Mouse (Mus musculus) CD4-positive, CD25-positive, alpha-beta regulatory T cell, adult 2 months (primary cell): Measurements from ENCODE around the gene Olfr827.

Experiments used
- DNase-seq: peaks from one replicate; pipeline ENCODE4 v3.0.0-alpha.2; 2012; ENCODE audit warnings: low read depth, low spot score

The Olfr827 gene

DNA sequence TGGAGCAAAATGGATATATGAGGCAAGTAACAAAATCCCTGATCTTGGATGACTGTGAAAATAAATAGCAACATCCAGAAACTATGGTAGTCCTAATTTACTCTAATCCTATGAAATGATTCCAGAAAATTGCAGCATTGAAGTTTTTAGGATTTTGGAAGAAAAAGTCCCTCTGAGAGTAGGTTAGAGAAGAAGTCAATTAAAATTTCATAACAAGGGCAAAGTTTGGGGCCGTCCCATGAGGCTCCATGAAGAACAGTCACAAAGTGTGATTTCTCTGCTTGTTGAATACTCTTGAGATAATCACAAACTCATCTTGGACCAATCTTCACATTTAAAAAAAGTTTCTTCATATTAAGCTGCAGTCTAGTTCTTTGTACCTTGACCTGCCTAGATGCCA lies at the start of gene Olfr827:
Olfr827 (minus strand) TSS at position 101 of the 400 bp plus-strand sequence.
- DNase-seq = no peak

DNA sequence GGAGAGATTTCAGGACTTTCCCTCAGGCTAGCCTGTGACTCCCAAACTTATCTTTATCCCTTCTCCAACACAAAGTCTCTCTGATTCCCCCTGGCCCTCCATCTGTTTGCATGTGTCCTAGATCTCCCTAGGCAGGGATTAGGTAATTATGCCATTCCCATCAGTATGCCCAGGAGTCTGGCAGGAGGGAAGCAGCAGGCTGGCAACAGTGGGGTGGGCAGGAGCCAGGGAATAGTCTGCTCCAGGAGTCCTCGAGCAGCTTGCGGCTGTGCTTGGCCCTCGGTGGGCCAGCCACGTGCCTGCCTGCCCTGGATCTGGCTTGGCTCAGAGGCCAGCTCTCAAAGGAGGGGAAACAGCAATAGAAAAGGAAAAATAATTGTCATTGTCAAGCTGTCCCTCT lies 49.0 kb upstream of the Olfr827 start:
- no peak for DNase-seq

DNA sequence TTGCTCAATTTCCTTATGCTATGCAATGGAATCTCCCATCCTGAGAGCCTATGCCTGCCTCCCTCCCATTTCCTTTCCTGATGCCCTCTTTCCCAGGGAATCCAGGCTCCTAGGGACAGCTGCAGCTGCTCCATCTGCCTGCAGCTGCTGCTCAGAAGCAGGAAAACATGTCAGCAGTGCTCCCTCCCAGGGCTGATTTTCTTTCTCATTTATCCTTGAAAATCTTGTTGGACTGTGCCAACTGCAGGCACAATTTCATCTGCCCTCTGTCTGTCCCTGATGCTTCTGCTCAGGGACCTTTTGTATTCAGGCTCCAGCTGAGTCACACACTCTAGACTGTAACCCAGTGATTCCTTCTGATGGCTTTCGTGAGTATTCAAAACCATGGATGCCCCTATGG lies 45.3 kb upstream of the Olfr827 start:
- no peak for DNase-seq

DNA sequence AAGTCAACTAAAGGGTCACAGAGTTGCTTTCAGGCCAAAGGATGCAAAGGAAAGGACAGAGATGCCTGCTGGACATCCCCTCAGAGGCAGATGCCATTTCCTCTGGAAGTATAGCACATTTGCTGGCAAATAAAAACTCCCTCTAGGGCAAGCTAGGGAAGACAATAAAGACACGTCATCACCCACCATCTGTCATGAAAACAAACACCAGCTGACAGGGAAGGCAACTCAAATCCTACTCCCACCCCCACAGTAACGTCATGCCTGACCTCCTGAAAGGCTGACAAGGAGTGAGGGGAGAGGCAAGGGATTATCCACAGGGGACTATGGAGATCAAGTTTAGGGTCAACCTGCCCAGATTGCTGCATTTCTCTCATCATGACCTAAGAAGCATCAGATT lies 30.1 kb upstream of the Olfr827 start:
- DNase-seq = no peak

DNA sequence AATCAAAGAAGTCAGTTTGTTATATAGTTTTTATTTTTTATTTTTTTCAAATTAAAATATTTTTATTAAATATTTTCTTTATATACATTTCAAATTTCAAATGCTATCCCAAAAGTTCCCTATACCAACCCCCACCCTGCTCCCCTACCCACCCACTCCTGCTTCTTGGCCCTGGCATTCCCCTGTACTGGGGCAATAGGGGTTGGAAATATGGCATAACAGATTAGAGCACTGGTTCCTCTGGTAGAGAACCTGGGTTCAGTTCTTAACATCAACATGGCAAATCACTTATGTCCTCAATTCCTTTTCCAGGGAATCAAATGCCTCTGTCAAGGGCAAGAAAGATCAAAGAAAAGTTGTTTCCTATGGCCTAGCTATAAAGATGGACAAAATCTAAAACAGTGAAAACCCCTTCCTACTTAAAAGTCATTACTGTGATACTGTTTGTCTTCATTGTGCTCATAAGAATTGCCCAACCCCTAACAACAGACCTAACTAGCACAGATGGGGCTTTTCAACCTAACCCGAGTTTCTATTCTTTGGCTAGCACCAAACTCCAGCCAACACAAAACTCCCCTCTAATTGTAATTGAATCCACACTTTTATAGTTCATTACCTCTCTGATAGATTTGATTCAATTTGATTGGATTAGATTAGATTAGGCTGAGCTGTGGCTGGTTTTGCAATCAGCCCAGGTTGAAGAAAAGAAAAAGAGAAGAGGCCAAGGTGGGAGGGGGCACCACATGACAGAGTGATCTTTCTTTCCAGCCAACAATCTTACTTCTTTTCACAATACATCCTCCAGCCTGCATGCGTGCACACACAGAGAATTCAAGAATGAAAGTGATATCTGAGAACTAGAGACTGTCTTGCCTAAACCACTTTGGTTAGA lies 24.4 kb upstream of the Olfr827 start:
- DNase-seq = no peak

DNA sequence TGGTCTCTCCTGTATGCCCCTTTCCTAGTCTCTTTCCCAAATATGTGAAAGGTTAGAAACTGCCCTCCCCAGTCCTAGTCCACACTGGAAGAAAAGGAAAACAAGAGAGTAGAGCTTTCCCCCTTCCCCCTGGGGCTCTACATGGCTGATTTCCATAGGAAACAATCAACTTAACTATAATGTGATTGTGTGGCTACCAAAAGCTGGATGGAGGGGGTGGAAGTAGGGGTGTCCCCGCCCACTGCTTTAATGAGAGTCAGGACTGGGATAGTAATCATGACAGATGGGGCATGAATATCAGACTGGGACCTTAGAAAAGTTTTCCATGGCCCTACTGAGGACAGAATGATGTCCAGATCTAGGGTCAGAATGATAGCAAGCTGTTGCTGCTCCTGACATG lies 20.4 kb upstream of the Olfr827 start:
- DNase-seq = no peak

DNA sequence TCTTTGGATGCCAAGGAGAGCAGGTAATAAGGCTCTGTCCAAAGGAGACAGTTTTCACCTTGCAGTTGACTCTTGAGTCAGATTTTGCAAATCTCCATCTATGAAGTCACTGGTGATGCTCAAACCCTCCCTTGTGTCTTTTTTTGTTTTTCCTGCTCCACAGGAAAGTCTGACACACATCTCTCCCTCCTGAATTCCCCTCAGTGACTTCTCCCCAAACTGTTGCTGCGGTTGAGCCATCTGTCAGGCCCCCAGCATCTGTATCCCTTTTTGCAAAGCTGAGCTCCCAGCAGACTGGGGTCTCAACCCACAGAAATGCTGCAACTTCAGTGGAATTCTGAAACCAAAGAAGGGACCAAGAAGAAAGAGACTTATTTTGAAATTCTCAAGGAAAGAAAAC lies 17.9 kb upstream of the Olfr827 start:
- no peak for DNase-seq

DNA sequence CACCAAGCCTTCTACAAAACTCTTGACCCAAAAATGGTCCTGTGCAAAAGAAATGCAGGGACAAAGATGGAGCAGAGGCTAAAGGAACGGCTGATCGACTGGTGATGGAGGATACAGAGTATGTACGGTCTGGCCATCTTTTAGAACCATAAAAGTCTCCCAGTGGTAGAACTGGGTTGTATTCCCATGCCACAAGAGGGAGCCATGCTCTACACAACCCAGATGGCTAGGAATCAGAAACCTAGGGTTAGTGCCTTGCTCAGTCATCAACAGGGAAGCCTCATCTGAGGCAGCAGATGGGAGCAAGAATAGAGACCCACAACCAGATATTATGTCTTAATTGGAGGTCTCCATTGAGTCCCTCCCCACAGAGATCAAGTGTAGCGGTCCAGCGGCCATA lies 15.4 kb upstream of the Olfr827 start:
- DNase-seq = peak; percentile 2

DNA sequence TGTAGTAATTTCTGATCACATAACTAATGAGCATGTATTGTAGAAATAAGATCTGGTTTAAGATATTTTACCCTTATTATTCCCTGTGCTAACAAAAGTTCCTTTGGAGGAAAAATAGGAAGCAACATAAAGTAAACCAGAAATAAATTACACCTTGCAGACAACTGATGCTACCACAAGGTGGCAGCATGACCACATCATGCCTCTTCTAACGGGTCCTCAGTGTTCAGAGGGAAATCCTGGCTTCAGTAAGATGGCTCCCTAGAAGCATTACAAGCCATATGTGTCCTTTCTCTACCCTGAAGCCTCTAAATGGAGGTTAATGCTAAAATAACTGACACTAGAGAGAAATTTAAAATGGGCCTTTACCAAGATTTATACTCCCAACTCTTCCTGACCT lies 14.0 kb upstream of the Olfr827 start:
- peak; percentile 74 for DNase-seq

DNA sequence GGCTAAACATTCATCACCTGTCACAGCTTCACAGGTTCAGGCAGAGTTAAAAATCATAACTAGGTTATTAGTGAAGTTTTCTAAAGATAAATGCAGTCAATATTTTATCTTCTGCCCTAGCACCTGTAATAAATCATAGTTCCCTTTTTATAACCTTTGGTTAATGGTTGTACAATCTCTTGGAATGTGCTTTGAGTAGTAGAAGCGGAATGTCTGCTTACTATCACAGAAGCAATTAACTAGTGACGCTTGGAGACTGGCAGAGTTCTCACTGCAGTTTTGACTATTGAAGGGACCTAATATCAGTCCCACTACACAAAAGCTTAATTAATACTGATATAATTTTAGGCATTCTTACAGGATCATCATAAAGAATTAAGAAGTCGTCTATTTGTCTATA lies 10.8 kb upstream of the Olfr827 start:
- no peak for DNase-seq

DNA sequence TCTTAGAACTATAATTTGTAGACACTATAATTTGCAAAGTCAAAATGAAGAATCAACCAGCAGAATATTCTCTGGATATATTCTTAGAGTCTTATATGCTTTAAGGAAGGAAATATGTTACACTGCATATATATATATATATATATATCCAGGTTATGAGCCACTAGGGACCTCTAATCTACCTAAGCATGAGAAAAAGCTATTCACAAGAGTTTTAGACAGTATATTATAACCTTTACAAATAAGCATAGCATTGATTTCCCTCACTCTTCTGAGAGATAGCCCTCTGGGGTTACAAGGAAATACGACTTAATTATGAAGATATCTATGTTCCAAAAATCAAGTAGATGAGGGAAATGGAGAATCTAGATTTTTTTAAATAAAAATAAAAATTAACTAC lies 30.1 kb downstream of the Olfr827 start, which contains the start of gene Olfr826:
Olfr826 (minus strand) TSS at position 101 of the 400 bp plus-strand sequence.
- no peak for DNase-seq

DNA sequence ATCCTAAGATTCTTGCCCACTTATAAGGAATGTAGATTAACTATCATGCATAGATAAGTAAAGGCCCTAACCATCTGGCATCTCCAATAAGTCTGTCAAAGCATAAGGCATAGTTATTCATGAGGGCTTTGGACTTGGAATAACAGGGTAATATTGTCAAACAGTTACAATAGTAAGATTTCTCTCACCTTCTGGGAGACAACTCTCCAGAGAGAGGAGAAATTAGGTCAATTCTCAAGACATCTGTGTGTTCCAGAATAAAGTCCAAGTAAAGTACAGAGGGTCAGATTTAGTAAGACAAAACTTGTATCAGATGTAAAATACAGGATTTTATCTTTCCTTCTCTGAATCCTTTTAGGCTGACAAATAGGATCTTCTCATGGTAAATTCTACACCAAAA lies 47.5 kb downstream of the Olfr827 start, which contains the start of gene Olfr825:
Olfr825 (minus strand) TSS at position 101 of the 400 bp plus-strand sequence.
- no peak for DNase-seq

DNA sequence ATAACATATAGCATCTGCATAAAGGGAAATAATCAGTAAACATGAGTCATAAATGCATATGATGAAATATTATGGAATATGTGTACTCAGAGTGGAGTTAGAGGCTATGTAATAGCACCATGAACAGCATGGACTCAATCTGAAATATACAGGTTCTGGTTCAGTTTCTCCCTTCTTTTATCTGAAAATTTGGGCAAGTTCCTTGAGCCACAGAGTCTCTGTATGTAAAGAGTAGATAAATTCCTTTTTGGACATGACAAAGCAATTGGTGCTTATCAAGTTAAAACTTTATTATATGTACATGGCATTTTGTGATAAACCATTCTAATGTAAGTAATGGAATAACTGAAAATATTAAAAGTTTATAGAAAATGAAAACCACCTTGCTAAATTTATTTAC lies 49.0 kb downstream of the Olfr827 start:
- no peak for DNase-seq
